Mouse (Mus musculus) right cerebral cortex, postnatal 25 days (tissue): ENCODE measurements around the gene 4931409K22Rik.
"Not testable (repeated sequence)": the region's sequence is repeated elsewhere in the genome, so short reads cannot be mapped to it uniquely, and the experiment has no call there.

Experiments
- DNase-seq: peaks from one replicate; pipeline ENCODE4 v3.0.0; 2022

Gene 4931409K22Rik

DNA sequence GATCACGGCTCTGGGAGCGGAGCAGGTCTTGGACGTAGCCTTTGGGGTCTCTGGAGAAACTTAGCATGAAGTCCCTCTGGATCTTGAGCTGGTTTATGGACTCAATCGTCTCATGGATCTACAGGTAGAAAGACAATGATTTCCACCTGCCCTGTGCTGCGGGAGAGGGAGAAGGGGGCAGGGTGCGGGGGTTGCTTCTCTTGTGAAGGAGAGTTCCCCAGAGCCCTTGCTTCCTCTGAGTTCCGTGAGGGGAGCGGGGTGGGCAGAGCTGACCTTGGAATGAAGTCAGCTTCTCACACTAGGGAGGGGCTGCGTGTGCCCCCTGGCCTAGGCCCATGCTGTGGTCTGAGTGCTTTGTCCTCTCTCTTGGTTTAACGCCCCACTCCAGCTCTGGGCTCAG lies 36.6 kb upstream of the 4931409K22Rik start:
- no peak for DNase-seq

DNA sequence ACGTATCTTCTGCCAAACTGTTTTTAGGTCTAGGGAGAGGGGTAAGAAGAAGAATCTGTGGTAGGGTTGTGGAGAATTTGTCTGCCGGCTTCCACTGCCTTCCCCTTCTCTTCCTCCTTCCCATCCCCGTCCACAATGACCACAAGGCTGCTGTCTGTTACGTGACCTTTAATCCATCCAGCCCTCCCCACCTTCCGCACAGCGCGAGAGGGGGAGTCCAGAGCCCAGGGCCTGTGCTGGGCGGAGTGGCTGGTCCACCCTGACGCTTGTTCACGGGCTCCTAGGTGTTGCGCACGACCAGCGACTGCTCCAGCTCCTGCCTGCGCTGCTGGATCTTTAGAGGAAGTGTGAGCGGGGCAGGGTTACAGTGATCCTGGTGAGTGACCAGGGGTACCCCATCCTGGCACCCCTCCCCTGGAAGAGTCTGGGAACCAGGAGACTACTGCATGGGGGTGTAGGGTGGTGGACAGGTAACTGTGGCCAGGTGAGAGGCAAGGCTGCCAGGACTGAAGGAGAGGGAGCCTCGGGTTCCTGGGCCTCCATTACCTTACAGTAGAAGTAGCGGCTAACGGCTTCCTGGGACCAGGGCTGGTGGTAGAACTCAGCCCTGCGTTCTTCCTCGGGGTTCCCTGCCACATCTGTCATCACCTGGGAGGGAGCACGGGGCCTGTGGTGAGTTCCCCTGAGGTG lies 36.0 kb upstream of the 4931409K22Rik start:
- no peak for DNase-seq

DNA sequence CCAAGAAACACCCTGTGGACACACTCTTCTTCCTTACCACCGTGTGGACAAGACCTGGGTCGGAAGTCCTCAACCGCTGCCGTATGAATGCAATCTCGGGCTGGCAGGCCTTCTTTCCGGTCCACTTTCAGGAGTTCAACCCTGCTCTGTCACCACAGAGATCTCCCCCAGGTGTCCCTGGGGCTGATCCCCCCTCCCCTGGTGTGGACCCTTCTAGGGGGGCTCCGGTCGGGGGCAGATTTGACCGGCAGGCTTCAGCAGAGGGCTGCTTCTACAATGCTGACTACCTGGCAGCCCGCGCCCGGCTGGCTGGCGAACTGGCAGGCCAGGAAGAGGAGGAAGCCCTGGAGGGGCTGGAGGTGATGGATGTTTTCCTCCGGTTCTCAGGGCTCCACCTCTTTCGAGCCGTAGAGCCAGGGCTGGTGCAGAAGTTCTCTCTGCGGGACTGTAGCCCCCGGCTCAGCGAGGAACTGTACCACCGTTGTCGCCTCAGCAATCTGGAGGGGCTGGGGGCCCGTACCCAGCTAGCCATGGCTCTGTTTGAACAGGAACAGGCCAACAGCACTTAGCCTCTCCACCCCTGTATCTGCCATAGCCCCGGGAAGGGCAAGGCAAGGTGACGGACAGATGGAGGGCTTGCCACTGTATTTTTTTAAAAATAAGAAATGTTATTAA lies 35.3 kb upstream of the 4931409K22Rik start:
- no peak for DNase-seq

DNA sequence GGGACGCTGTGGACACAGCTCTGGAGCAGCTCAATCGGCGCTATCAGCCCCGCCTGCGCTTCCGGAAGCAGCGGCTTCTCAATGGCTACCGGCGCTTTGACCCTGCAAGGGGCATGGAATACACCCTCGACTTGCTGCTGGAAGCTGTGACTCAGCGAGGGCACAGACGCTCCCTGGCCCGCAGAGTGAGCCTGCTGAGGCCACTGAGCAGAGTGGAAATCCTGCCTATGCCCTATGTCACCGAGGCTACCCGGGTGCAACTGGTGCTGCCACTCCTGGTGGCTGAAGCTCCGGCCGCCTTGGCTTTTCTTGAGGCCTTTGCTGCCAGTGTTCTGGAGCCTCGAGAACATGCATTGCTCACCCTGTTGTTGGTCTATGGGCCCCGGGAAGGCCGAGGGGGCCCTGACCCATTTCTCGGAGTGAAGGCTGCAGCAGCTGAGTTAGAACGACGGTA lies 34.7 kb upstream of the 4931409K22Rik start:
- DNase-seq, result no peak

DNA sequence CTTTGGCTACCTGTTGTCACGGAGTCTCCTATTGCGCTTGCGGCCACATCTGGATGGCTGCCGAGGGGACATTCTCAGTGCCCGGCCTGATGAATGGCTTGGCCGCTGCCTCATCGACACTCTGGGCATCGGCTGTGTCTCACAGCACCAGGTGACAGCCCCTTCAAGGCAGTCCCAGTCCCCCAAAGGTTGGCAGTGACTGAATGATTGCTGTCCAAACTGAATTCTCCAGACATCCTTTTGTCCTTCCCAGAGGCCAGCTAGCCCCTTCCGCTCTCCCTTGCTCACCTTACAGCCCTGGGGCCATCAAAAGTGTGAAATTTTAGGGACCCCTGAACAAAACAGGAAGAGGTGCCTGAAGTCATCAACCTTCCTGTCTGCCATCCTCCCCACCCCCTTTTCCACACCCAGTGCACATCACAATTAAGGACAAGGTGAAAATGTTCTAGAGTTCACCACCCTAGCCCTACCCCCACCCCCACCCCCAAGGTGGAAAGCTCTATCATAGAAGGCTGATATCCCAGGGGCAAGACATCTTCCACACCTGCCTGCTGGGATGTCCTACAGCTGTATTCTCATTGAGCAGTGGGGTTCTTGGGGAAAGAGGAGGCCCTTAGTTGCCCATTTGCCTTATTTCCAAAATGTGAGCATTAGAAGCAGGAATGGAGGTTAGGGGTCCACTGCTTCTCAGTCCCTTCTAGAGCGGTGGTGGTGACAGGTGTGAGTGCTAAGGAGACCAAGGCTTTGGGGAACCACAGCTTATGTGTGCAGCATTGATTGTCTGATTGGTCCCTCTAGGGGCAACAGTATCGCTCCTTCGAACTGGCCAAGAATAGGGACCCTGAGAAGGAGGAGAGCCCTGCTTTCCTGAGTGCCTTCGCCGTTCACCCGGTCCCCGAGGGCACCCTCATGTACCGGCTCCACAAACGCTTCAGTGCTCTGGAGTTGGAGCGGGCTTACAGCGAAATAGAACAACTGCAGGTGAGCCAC lies 33.2 kb upstream of the 4931409K22Rik start:
- no peak for DNase-seq

DNA sequence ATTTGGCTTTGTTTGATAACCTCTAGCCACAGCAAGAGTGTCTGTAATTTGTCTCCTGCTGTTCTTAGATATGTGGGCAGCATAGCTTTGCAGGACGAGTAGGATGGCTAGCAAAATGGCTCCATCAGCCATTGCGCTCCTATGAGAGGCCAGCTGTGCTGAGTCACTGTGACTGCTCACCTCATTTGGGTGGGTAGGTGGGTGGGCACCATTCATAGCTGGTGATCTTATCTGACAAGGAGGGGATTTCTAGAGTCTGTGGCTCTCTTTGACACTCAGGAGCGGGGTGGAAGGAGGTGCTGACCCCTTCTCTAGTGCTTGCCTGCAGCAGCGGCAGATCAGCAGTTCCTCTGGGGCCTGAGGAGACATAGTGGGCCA lies 30.6 kb upstream of the 4931409K22Rik start:
- DNase-seq, result peak; percentile 59

DNA sequence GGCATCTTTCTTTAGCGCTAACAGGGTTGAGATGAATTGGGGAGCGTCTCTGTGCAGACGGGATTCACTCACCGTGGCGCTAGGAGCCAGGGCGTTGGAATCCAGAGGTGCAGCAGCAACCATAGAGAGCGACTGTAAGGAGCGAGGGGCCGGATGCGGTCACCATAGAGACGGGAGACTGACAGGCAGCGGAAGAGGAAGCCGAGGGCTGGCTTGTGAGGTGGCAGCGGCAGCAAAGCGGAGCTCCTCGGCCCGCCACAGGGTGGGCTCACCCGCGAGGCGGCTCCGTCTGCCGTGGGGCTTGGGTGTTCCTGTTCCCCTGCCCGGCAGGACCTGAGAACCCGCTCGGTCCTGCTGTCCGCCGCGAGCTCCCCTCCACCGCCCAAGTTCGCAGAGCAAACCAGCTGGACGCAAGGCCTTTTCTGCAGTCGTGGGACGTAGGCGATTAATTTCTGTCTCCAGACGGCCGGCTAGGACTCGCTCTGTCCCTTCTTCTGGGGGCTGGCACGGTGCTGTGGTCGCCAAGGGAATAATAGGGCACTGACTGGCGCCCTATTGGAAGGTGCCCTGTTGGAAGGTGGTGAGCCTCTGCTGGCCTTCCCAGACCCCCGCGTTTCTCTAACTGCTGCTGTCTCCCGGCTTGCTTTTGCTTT lies 30.1 kb upstream of the 4931409K22Rik start, which contains the start of gene Chpf2:
TSS of gene Chpf2 (plus strand) at position 195 of the 653 bp plus-strand sequence.
- DNase-seq, result peak; percentile 83

DNA sequence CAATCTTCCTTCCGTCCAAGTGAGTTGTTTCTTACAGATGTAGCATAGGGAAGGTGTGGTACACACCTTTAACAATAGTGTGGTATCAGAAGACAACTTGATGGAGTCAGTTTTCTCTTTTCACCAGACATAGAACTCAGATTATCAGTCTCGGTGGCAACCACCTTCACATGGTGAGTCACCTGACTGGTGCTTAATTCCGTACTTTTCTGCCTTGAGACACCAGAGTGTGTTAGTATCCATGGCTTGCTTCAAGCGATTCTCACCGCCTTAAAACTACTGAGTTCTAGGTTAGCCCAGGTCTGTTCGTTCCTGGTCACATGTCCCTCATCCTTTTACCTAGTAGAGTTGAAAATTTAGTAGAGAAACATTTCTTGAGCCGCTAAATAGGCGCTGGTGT lies 29.5 kb upstream of the 4931409K22Rik start:
- DNase-seq, result no peak

DNA sequence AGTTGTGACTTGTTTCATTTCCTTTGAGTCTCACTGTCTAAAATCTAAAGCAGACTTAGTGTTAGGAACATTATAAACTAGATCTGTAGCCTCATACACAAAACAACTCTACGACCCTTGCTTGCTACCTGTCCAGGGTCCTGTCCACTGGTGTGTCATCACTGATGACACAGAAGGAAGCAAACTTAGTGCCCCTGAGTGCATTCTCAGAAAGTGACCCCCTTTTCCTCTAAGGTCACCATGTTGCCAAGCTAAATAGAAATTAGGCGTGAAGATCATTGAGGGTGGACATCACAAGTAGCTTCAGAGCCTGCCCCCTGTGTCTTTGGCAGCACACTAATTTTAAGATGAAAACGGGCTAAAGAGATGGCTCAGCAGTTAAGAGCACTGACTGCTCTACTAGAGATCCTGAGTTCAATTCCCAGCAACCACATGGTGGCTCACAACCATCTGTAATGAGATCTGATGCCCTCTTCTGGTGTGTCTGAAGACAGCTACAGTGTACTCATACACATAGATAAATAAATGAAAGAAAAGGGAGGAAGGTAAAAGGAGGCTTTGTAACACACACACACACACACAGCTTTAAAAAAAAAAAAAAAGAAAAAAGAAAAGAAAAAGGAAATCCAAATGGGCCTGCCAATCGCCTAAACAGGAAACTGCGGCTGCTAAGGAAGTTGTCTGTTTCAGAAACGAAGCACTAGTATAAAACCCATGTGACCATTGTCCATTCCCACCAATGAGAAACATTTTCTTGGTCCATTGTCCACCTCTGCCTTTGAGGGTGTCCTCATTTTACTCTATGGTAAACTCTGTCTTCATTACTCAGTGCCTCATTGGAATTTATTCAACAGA lies 21.7 kb upstream of the 4931409K22Rik start:
- DNase-seq, result no peak

DNA sequence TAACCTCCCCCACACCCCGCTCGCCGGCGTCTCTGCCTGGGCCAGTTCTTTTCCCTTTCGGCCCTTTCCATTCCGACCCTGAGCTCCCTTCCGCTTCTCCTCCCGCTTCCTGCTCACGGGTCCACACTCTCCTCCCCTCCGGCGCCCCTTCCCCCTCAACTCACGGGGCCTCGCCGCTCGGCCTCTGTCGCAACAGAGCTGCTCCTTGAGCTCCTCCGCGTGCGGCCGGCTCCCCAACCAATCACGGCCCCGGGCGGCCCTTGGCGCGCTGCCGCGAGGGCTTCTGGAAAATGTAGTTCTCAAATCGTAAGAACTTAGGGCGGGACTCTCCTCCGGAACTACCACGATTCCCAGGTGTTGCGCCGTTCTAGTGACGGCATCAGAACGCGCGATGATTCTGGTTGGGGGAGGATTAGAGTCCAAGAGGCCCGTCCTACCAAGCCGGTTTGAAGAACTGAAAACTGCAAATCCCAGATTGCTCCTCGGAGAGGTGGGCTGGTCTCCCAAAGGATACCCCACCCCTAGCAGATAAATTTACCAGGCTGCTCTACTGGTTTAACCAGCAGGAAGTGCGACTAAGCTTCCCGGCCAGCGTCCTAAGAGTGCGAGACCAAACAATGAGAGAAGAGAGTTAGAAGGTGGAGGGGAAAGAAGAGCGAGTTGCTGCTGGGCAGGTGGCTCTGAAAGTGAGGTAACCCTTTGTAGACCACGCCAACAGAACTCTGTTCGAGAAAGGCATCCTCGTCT lies 20.7 kb upstream of the 4931409K22Rik start, which contains the start of gene Abcf2:
TSS of gene Abcf2 (minus strand) at position 285 of the 747 bp plus-strand sequence.
- peak; percentile 100 for DNase-seq

DNA sequence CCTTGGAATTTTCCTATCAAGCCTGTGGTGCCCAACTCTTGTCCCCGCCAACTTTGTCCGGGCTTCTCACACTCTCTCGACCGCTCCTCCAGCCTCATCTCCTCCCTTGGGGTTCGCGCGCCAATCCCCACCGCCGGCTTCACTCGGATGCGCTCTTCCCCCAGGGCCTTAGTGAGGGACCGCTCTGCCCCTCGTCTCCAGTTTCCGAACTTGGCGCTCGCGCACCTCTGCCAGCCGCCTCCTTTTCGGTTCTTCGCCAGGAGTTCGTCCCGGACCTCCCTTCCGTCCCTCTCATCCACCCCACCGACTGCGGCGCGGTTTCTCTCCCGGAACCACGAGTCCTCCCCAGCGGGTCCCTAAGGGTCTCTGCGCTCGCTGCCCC lies 20.2 kb upstream of the 4931409K22Rik start:
- DNase-seq, result no peak

DNA sequence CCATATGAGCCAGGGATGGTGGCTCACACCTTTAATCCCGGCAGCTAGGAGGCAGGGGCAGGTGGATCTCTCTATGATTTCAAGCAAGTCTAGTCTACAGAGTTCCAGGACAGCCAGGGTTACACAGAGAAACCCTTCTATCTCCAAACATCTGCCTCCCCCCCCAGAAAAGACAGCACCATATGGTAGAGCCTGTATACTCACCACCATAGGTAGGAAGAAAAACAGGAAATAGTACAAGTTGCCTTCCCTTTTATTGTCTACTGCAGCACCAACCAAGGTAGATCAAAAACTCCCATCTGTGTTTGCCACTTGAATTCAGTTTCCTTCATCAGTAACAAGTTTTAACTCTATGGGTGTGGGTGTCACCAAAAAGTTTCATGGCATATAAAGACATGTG lies 19.3 kb upstream of the 4931409K22Rik start:
- DNase-seq, result no peak

DNA sequence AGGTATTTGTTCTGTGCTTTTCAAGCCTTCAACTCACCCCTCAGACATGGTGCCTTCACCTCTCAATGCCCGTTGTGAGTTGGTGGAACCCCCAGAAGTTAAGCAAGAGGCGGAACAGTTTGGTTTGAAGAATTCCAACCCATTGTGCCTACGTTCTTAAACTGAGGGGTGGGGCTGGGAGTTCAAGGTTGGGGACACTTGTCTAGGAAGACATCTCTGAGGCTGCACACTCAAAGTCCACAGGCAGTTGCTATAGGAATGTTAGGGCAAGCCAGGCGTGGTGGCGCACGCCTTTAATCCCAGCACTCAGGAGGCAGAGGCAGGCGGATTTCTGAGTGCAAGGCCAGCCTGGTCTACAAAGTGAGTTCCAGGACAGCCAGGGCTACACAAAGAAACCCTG lies 1.3 kb downstream of the 4931409K22Rik start:
- not testable (repeated sequence) for DNase-seq

DNA sequence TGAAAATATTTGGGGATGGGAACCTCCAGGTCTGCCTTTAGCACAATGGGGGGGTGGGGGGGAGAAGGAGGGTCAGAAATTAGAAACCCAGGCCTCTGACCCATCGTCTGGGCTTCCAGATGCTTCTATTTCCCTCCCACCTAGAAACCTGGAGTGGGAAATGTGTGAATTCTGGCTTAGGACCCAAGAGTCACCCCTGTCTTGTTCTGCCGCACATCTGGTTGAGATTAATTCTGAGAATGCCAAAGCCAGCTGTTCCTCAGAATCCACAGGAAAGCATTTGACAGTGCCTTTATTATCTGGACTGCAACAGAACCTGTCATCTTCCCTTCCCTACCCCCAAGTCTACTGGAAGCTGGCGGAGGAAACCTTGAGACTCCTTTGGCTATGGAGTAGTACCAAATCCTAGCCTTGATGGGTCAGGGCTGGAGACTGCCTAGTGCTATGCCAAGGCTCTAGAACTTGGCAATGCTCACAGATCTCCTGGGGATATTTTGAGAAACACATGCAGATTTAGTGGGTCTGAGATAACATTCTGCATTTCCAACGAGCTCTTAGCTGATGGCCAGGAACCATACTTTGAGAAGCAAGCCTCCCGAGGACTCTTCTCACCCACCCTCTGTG lies 2.9 kb downstream of the 4931409K22Rik start:
- no peak for DNase-seq

DNA sequence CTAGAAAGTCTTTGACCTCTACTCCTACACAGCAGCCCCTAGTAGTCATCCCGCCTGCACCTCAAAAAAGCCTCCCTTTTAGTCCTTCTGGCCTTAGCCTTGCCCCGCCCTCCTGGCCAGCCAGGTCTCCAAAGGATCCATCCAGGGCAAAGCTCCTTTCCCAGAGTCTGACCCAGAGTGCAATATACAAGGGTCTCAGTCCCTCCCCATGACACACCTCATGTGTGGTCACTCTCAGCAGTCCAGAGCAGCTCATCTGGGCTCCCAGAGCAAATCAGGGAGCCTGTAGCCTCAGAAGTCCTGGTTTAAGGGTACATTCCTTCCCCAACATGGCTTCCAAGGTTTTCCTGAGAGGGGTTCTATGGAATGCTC lies 5.3 kb downstream of the 4931409K22Rik start:
- DNase-seq, result no peak

DNA sequence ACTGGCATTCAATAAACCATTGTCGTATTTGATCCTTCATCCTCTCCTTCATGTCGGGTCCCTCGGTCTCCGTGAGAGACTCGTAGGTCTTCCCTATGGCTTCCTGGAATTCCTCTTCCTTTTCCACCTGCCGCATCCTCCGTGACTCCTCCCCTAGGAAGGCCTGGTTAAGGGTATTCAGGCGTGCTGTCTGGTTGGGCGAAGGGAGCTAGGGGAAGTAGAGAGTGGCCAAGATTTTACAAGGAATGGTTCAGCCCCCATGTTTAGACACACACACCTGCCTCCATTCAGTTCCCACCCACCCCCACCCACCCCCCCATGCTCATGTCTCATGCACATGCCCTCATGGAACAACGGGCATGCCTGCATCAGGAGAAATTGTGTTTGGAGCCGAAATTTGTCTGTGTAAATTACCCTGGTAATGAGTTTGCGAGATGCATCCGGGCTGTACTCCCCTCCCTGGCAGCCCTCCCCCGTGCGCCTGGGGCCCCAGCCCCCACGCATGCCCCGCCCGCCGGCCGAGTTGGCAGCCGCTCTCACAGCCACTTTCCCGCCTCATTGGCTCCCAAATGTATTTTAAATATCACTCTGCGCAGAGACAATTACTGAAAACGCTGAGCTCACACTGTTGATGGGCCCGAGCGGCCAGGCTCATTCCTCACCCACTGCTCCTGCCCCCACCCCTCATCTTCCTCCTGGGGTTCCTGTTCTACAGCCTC lies 5.9 kb downstream of the 4931409K22Rik start:
- peak; percentile 73 for DNase-seq

DNA sequence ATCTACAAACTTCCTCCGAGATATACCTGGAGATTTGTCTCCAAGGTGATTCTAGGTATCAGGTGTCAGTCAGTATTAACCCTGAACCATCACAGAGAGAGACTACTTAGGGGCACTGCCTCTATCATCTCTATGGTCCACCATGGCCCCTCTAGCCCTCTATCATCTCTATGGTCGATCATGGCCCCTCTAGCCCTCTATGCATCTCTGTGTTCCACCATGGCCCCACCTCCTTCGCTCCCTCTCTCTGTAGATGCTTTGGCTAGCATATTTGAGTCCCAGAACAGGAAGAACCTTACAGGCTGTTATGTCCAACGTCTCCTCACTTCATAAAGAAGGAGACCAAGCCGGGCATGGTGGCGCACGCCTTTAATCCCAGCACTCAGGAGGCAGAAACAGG lies 14.0 kb downstream of the 4931409K22Rik start:
- no peak for DNase-seq

DNA sequence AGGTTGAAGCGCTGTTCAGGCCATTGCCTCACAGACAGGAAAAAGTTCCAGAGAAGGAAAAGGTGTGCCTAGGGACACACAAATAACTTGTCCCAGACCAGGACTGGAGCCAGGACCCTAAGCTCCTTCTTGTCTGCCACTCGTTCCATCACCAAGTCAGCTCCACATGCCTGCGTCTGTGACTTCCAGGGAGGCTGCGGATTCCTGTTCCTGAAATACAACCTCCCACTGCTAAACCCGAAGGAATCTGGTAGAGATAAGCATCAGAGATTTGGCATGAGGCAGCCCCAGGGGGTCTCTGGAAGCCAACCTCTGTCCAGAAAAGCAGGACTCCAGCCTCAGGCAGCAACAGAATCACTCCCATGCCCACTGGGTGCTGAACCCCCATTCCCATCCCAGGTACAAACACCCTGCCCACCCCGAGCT lies 15.5 kb downstream of the 4931409K22Rik start:
- no peak for DNase-seq

DNA sequence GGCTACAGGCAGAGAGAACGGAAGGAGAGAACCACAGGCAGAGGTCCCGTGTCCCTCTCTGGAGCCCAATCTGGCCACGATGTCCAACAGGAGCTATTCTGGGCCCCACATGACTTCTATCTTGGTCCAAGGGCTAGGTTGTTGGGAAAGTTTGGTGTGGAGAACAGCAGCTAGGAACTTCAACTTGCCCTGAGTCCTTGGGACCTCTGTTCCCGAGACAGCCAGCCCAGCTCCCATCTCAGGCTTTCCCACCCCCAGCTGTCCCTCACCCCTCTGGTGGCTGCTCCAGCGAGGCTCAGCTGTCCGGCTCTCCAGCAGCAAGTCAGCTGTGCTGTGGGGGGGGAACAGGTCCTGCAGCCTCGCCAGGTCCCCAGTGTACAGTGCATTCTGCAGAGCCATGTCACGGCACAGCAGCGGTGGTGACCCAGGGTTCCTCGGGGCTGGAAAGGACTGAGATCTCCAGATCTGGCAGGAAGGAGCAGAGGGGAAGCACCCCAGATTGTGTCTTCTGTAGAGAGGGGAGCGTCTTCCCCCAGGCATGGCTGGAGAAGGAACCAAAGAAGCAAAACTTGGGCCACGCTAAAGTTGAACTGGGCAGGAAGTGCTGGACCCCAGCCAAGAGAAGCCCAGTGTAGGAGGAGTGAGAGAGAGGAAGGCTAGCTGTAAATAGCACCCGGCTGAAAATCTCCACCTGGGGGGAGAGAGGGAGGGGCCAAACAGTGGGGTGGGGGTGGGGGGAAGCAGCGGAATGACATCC lies 16.0 kb downstream of the 4931409K22Rik start, which contains the start of gene Asb10:
TSS of gene Asb10 (minus strand) at position 592 of the 757 bp plus-strand sequence.
- no peak for DNase-seq
